Mouse (Mus musculus) kidney, adult 2 months (tissue): ENCODE data around the gene Osbp. TPM values are rescaled to one million over a fixed set of nuclear protein-coding genes. Genes with fewer than 3 reads are reported as not detected.

Source experiments
- DNase-seq: peaks from one replicate; pipeline ENCODE4 v3.0.0; 2021
- H3K27ac ChIP-seq: fragments of 200-500 bp; 2 replicates; pipeline ENCODE4 v1.5.1; 2012; ENCODE audit warnings: low read depth, low read length, control low read depth, inconsistent platforms; ENCODE audit not compliant: insufficient read depth
- H3K27me3 ChIP-seq: fragments of 200-500 bp; replicated peaks from 2 replicates; pipeline ENCODE4 v1.6.1; 2012; ENCODE audit warnings: mild to moderate bottlenecking, moderate library complexity, low read length, inconsistent platforms; ENCODE audit not compliant: control insufficient read depth, insufficient read depth
- H3K36me3 ChIP-seq: fragments of 200-500 bp; 2 replicates; pipeline ENCODE4 v1.6.1; 2012; ENCODE audit warnings: mild to moderate bottlenecking, moderate library complexity, low read length, inconsistent platforms; ENCODE audit not compliant: control insufficient read depth, insufficient read depth
- H3K4me1 ChIP-seq: fragments of 200-500 bp; 2 replicates; pipeline ENCODE4 v1.6.1; 2011; ENCODE audit warnings: low read length; ENCODE audit not compliant: control insufficient read depth, insufficient read depth
- H3K4me3 ChIP-seq: fragments of 200-500 bp; 2 replicates; pipeline ENCODE4 v1.5.1; 2011; ENCODE audit warnings: mild to moderate bottlenecking, low read depth, low read length, control low read depth; ENCODE audit not compliant: insufficient read depth
- CTCF ChIP-seq: fragments of 200-500 bp; conservative IDR thresholded peaks from 2 replicates; pipeline ENCODE4 v1.5.1; 2011; ENCODE audit warnings: low read depth, mild to moderate bottlenecking, control low read depth, low read length, moderate library complexity, mixed read lengths; ENCODE audit not compliant: insufficient read depth, insufficient read length
- POLR2A ChIP-seq: fragments of 200-500 bp; IDR thresholded peaks from one replicate; pipeline ENCODE4 v1.6.1; 2011; ENCODE audit warnings: low read depth, low read length, control low read depth
- WGBS: fragments of 180-500 bp; shearing (Covaris S2); methylation state at CpG from one replicate; pipeline ENCODE4 v1.1.7; 2018; 5-methylcytosine and 5-hydroxymethylcytosine counted together
- polyA plus RNA-seq: library from polyadenylated mRNA; depleted of rRNA; stranded (reverse); fragments of >200 nt; gene quantifications from 2 replicates; pipeline ENCODE4 v1.2.3, GENCODE M21; 2012

The Osbp gene
- polyA plus RNA-seq, 1 experiment: 24.8 TPM

DNA sequence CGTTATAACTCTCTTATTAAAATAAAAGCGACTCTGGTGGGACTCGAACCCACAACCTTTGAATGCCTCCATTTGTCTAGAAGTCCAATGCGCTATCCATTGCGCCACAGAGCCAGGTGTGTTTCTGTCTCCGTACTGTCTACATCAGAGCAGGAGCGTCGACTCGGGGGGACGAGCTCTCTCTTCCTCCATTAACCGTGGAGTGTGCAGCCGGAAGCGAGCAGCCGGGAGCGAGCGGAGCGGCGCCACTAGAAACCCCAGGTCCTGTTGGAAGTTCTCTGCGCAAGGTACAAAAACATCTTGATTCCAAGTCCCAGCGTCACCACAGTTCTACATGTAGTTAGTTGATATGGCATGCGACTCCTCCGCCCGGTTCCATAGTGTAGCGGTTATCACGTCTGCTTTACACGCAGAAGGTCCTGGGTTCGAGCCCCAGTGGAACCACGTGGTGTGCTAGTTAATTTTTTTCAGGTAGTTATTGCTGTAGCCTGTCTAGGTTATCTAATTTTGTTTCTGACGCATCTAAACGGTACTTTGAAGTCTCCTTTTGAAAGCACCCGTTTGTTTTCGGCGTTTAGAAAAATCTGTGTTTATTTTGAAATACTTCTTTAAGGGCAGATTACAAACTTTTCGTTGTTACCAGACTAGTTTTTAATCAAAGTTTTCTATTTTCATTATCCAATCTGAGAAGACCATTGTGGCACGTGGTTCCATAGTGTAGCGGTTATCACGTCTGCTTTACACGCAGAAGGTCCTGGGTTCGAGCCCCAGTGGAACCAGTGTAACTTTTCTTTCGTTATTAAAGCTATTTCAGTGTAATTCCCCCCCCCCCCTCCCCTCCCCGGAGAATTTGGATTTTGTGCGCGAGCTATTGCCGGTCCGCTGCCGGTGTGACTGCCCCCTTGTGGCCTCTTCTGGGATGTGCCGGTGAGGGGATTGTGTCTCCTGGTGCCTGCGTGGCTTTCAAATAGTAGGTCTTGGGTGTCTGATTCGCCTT lies 46.1 kb downstream of the Osbp start:
- Histone ChIP-seq H3K4me3 (peak overlapping the region; percentile 55), H3K27me3 (no peaks in the 10 kb centered on the region), H3K27ac (peak overlapping the region; percentile 0; the same call in 1 of the 2 replicates), H3K4me1 (no peaks in the 10 kb centered on the region), H3K36me3 (no peaks in the 10 kb centered on the region)
- TF ChIP-seq CTCF (peak; percentile 68), POLR2A (no peak)
- under 1% methylated on average over 49 of the region's 49 CpGs for WGBS
- peak; percentile 93 for DNase-seq

DNA sequence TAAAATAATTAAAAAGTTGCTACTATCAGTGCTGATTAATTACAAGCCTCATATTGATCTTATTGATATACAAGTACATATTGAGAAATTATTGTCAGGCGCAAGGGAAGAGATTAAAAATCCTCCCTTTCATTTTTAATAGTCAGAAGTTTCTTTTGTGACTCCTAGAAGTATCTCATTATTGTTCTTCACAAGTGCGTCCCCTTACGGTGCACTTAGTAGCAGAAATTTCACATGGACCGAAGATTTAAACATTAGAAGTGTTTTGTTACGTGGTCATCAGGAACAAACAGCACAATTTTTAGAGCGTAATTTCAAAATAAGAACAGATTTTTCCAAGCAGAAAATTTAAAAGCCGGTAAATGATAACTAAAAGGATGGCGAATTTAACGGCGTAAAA lies 46.9 kb downstream of the Osbp start:
- no peak overlapping the region for H3K27ac ChIP-seq
- H3K4me3 ChIP-seq: peak overlapping the region; percentile 4; the same call in 1 of the 2 replicates
- WGBS: 1% methylated on average over 10 of the region's 10 CpGs
- no peaks in the 10 kb centered on the region for H3K36me3 ChIP-seq
- TF ChIP-seq CTCF (no peak), POLR2A (no peak)
- DNase-seq: no peak
- H3K27me3 ChIP-seq: no peaks in the 10 kb centered on the region
- H3K4me1 ChIP-seq: no peaks in the 10 kb centered on the region

DNA sequence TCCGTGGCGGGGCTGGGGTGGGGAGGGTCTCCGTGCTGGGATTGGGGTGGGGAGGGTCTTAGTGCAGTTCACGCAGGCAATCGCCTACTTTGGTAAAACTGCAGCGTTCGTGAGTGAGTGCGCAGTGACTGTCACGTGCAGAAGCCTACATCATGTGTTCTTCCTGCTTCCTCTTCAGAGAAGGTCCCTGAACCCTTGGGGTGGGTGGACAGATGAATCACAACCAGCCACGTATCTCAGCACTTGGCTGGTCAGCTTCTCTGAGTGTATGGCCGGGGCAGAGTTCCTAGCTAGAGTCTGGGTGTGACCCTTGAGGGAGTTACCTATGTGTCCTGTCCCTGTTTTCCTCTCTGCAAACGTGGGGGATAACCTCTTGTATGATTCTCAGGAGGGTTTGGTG lies 47.5 kb downstream of the Osbp start:
- H3K27ac ChIP-seq: no peak overlapping the region

DNA sequence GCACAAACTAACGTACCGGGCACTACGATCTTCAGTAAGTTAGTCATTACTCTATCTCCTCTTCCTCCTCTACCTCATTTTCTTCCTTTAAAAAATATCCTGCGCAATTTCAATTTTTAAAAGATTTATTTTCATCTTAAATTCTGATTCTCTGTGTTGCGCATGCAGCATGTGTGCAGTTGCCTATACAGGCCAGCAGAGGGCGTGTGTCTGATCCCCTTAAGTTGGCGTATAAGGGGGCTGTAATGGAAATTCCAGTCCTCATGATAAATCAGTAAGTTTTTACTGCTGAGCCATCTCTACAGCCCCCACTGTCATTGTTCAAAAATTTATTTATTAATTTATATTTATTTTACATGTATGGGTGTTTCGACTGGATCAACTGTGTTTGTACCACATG lies 50.0 kb downstream of the Osbp start:
- no peaks in the 10 kb centered on the region for H3K4me1 ChIP-seq
- H3K27me3 ChIP-seq: no peaks in the 10 kb centered on the region
- no peak overlapping the region for H3K4me3 ChIP-seq
- DNase-seq: no peak
- WGBS: 81% methylated on average over 8 of the region's 8 CpGs
- no peak overlapping the region for H3K27ac ChIP-seq
- no peaks in the 10 kb centered on the region for H3K36me3 ChIP-seq
- TF ChIP-seq POLR2A (no peak), CTCF (0 out of 2 replicates have a peak, but pooled peaks have one; percentile 21)

More for the DNA sequence above, 47.5 kb downstream of the Osbp start:
- 10% methylated on average over 12 of the region's 12 CpGs for WGBS
- Histone ChIP-seq H3K4me3 (peak overlapping the region; percentile 4; the same call in 1 of the 2 replicates), H3K36me3 (no peaks in the 10 kb centered on the region), H3K4me1 (no peaks in the 10 kb centered on the region), H3K27me3 (no peaks in the 10 kb centered on the region)
- no peak for TF ChIP-seq CTCF
- no peak for TF ChIP-seq POLR2A
- DNase-seq: peak; percentile 61

DNA sequence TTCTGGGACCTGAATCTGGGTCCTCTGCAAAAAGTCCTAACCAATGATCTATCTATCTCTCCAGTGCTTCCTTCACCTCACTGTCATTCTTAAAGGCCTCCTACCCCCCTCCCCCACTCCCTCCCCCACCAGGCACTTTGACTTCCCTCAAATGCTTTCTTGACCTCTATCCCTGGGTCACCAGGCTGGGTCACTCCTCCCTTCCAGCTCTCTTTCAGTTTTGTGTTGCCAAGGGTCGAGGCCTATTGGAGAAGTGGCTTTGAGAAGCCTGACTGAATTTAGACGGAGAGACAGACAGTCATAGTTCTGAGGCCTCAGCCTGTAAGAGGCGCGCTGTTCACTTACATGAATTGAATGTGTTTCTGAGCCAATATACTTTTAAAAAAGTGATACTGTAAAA lies 50.5 kb downstream of the Osbp start:
- TF ChIP-seq POLR2A (no peak), CTCF (no peak)
- H3K4me1 ChIP-seq: no peaks in the 10 kb centered on the region
- no peak for DNase-seq
- no peak overlapping the region for H3K4me3 ChIP-seq
- 73% methylated on average over 4 of the region's 4 CpGs for WGBS
- no peaks in the 10 kb centered on the region for H3K27me3 ChIP-seq
- no peak overlapping the region for H3K27ac ChIP-seq
- no peaks in the 10 kb centered on the region for H3K36me3 ChIP-seq

DNA sequence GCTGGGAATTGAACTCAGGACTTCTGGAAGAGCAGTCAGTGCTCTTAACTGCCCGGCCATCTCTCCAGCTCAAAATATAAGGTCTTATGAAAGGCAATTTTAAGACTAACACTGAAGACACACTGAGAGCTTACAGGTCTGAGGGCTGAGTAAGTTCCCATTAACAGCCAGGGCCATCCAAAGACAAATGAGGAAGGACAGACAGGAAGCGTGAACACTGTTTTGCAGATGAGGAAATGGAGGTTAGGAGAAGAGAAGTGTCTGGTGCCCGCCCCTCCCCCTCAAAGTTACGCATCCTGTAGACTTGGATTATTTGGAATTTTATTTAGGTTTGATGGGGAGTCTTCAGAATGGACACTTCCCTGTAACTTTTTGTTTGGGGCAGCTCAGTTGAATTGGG lies 58.4 kb downstream of the Osbp start:
- H3K4me1 ChIP-seq: no peaks in the 10 kb centered on the region
- DNase-seq: no peak
- H3K27ac ChIP-seq: no peak overlapping the region
- no peaks in the 10 kb centered on the region for H3K27me3 ChIP-seq
- no peaks in the 10 kb centered on the region for H3K36me3 ChIP-seq
- TF ChIP-seq POLR2A (no peak), CTCF (no peak)
- WGBS: 78% methylated on average over 4 of the region's 4 CpGs
- no peak overlapping the region for H3K4me3 ChIP-seq

DNA sequence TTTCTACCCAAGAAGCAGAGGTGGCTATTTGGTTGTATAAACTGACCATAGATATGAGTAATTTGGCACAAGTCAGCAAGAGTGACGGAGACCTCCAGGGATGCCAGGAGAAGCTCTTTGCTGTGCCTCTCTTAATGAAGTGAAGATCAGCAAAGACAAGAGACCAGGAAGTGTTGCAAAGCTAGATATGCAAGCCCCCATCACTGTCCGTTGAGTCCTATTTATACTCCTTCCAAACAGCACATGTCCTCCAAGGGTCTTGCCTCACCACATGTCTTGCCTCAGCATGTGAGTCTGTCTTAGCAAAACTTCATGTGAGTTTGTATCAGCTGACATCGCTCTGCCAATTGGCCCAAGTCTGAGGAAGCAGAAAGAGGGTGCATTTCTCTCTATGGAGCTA lies 59.6 kb downstream of the Osbp start:
- TF ChIP-seq POLR2A (no peak), CTCF (no peak)
- DNase-seq: no peak
- Histone ChIP-seq H3K36me3 (no peaks in the 10 kb centered on the region), H3K27ac (no peak overlapping the region), H3K27me3 (no peaks in the 10 kb centered on the region; the same call in 1 of the 2 replicates), H3K4me3 (no peak overlapping the region), H3K4me1 (no peaks in the 10 kb centered on the region)
- WGBS: 88% methylated on average over 3 of the region's 3 CpGs
